Mouse (Mus musculus) midbrain, postnatal 0 days (tissue): ENCODE measurements around the gene Dennd1a. TPM values are rescaled to one million over a fixed set of nuclear protein-coding genes. Genes with fewer than 3 reads are reported as not detected.

Source experiments
- ATAC-seq: fragments of 200-750 bp; cut with Nextera tagmentation; 2 replicates; pipeline ENCODE4 v1.8.0; 2017; ENCODE audit warnings: moderate number of reproducible peaks, mild to moderate bottlenecking, moderate TSS enrichment, moderate library complexity; ENCODE audit not compliant: low FRiP score
- DNase-seq: peaks from one replicate; pipeline ENCODE4 v3.0.0-alpha.2; 2015; ENCODE audit warnings: low spot score
- H3K27ac ChIP-seq: fragments of 300-500 bp; sonication (generic); 2 replicates; pipeline ENCODE4 v1.5.1; 2014; ENCODE audit warnings: low read depth, mild to moderate bottlenecking, low read length, mixed read lengths
- H3K27me3 ChIP-seq: fragments of 300-500 bp; sonication (generic); 2 replicates; pipeline ENCODE4 v1.6.1; 2014; ENCODE audit warnings: low read length, control low read depth, mixed read lengths; ENCODE audit not compliant: insufficient read depth
- H3K36me3 ChIP-seq: fragments of 300-500 bp; sonication (generic); 2 replicates; pipeline ENCODE4 v1.6.1; 2014; ENCODE audit warnings: low read length, control low read depth, mixed read lengths; ENCODE audit not compliant: insufficient read depth
- H3K4me1 ChIP-seq: fragments of 300-500 bp; sonication (generic); 2 replicates; pipeline ENCODE4 v1.6.1; 2014; ENCODE audit warnings: mild to moderate bottlenecking, control low read depth, antibody characterized with exemption, low read length, mixed read lengths; ENCODE audit not compliant: insufficient read depth
- H3K4me2 ChIP-seq: fragments of 300-500 bp; sonication (generic); 2 replicates; pipeline ENCODE4 v1.6.1; 2014; ENCODE audit warnings: low read depth, mild to moderate bottlenecking, low read length, mixed read lengths; ENCODE audit not compliant: poor library complexity, severe bottlenecking
- H3K4me3 ChIP-seq: fragments of 300-500 bp; sonication (generic); 2 replicates; pipeline ENCODE4 v1.5.1; 2014; ENCODE audit warnings: low read depth, mild to moderate bottlenecking, low read length, moderate library complexity
- H3K9ac ChIP-seq: fragments of 300-500 bp; sonication (generic); replicated peaks from 2 replicates; pipeline ENCODE4 v1.6.1; 2014; ENCODE audit warnings: mild to moderate bottlenecking, low read length, moderate library complexity, mixed read lengths; ENCODE audit not compliant: poor library complexity, severe bottlenecking
- H3K9me3 ChIP-seq: fragments of 300-500 bp; sonication (generic); 2 replicates; pipeline ENCODE4 v1.6.1; 2016; ENCODE audit warnings: low read length, control low read depth
- CTCF ChIP-seq: IDR thresholded peaks from 2 replicates; pipeline ENCODE4 v1.5.1; 2016; ENCODE audit warnings: antibody characterized with exemption, mild to moderate bottlenecking
- WGBS: fragments of 180-500 bp; shearing (Covaris S2); extraction: QIAGEN DNeasy Blood & Tissue Kit; methylation state at CpG from one replicate; pipeline ENCODE4 v1.1.7; 2014; 5-methylcytosine and 5-hydroxymethylcytosine counted together
- microRNA-seq: library from miRNA; unstranded; fragments of <30 nt; microRNA quantifications from one replicate; pipeline ENCODE4, GENCODE M21; 2016; ENCODE audit warnings: borderline number of aligned reads
- polyA plus RNA-seq: library from polyadenylated mRNA; unstranded; fragments of >200 nt; fragmentation: Nextera tagmentation; extraction: Ambion mirVana; gene quantifications from 2 replicates; pipeline ENCODE4 v1.2.1, GENCODE M21; 2015
- total RNA-seq: library from RNA; depleted of rRNA; stranded (reverse); fragments of >200 nt; gene quantifications from 2 replicates; pipeline ENCODE4 v1.2.3, GENCODE M21; 2014; rRNA removed

The Dennd1a gene
- total and polyA plus RNA-seq, 2 experiments from 2014 or later: 15.9 to 51.1 TPM

DNA sequence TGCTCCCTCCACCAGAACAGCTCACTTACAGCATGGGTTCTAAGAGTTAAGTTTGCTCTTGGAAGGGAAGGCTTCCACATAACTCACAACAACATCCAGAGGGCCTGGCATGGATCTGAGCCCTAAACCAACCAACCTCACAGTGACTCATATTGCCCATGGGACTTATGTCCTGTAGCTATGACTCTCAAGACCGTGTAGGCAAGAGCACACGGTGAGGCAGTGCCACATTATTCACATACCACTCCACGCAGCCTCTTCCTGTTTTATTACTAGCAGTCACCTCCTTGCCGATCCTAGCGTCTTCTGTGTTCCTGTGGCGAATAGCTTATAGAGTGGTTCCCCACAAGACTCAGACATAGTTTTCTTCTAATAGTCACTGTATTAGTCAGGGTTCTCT, 537.9 kb downstream of the Dennd1a start:
- no peak overlapping the region for H3K9ac ChIP-seq
- H3K36me3 ChIP-seq: no peaks in the 10 kb centered on the region
- 0 out of 2 replicates have a peak, but pooled peaks cover 3% of the 10 kb centered on the region for H3K4me1 ChIP-seq
- no peak overlapping the region for H3K4me2 ChIP-seq
- no peaks in the 10 kb centered on the region for H3K9me3 ChIP-seq
- no peak overlapping the region for H3K27ac ChIP-seq
- H3K27me3 ChIP-seq: no peaks in the 10 kb centered on the region
- H3K4me3 ChIP-seq: no peak overlapping the region
- no peak for ATAC-seq
- WGBS: 82% methylated on average over 6 of the region's 6 CpGs
- TF ChIP-seq CTCF: no peak
- no peak for DNase-seq

Small RNA genes within 50 kb of the gene (microRNA-seq; reads per million reads assigned to microRNA genes)
- not detected for gene Gm44455

Other genes with a start within 250 kb of the Dennd1a start
- gene Lhx2, start 51.9 kb upstream of the Dennd1a start, total RNA-seq: 77.5 and 90.1 TPM in 2 replicates
- gene Lhx2, start 51.9 kb upstream of the Dennd1a start, polyA plus RNA-seq: 22.1 and 23.8 TPM in 2 replicates
- 21.8 and 22.8 TPM in 2 replicates for gene Nek6, start 224.3 kb upstream of the Dennd1a start, total RNA-seq
- 56.0 and 62.8 TPM in 2 replicates for gene Nek6, start 224.3 kb upstream of the Dennd1a start, polyA plus RNA-seq